Mouse (Mus musculus) adrenal gland, adult 2 months (tissue): ENCODE data around the gene Herc6. TPM values are rescaled to one million over a fixed set of nuclear protein-coding genes. Genes with fewer than 3 reads are reported as not detected.

ENCODE experiments used
- polyA plus RNA-seq: library from polyadenylated mRNA; depleted of rRNA; stranded (reverse); fragments of >200 nt; gene quantifications from 2 replicates; pipeline ENCODE4 v1.2.3, GENCODE M21; 2012; rRNA removed
- total RNA-seq, 2 experiments: library from RNA; stranded (reverse); gene quantifications; 2 replicates each; pipeline ENCODE4 v1.2.3; 2021

The Herc6 gene
- total and polyA plus RNA-seq, 3 experiments = 15.4 to 24.8 (median 21.9) TPM

Other genes starting within 250 kb of the Herc6 start
- not detected for gene Vmn1r17, start 217.3 kb upstream of the Herc6 start, total RNA-seq
- gene Vmn1r17, start 217.3 kb upstream of the Herc6 start, polyA plus RNA-seq = not detected in 2 replicates
- gene Vmn1r18, start 185.2 kb upstream of the Herc6 start, total RNA-seq = not detected
- gene Vmn1r18, start 185.2 kb upstream of the Herc6 start, polyA plus RNA-seq = not detected in 2 replicates
- gene Vmn1r19, start 177.2 kb upstream of the Herc6 start, total RNA-seq = not detected
- gene Vmn1r19, start 177.2 kb upstream of the Herc6 start, polyA plus RNA-seq = not detected in 2 replicates
- gene Vmn1r20, start 152.1 kb upstream of the Herc6 start, total RNA-seq = not detected
- not detected in 2 replicates for gene Vmn1r20, start 152.1 kb upstream of the Herc6 start, polyA plus RNA-seq
- gene Ppm1k, start 45.5 kb upstream of the Herc6 start, total RNA-seq = 10 to 100 TPM; 28.1 to 58.6 TPM
- 1.3 TPM in 2 replicates for gene Ppm1k, start 45.5 kb upstream of the Herc6 start, polyA plus RNA-seq
- gene Pyurf, start 111.1 kb downstream of the Herc6 start, total RNA-seq = 10 to 100 TPM; 17.2 to 19.8 TPM
- 41.4 and 42.3 TPM in 2 replicates for gene Pyurf, start 111.1 kb downstream of the Herc6 start, polyA plus RNA-seq
- 10 to 100 TPM; 15.5 to 17.6 TPM for gene Lancl2, start 121.5 kb downstream of the Herc6 start, total RNA-seq
- gene Lancl2, start 121.5 kb downstream of the Herc6 start, polyA plus RNA-seq = 2.4 and 2.9 TPM in 2 replicates
- gene Vopp1, start 244.2 kb downstream of the Herc6 start, total RNA-seq = 10 to 100 TPM; 12.7 to 17.3 TPM
- 8.5 and 10.6 TPM in 2 replicates for gene Vopp1, start 244.2 kb downstream of the Herc6 start, polyA plus RNA-seq